Mouse (Mus musculus): Measurements from ENCODE around the gene Pex11g. TPM values are rescaled to one million over a fixed set of nuclear protein-coding genes. Genes with fewer than 3 reads are reported as not detected.

Pex11g gene
- 1 to 10 TPM; 4.4 to 5.5 TPM for total RNA-seq (2021)

GRCm38 (mm10) chr8:3467006-3467885 is at the start of gene Pex11g:
Gene Pex11g, minus strand, starts transcription at chr8:3467680.
- intact Hi-C loops (cut with DNase I) = loop anchor here (1.0 kb wide), 1 partner anchor 49 kb away; no protein-coding TSS in a partner anchor
- DNase-seq = peak; percentile 98 to 99

DNA sequence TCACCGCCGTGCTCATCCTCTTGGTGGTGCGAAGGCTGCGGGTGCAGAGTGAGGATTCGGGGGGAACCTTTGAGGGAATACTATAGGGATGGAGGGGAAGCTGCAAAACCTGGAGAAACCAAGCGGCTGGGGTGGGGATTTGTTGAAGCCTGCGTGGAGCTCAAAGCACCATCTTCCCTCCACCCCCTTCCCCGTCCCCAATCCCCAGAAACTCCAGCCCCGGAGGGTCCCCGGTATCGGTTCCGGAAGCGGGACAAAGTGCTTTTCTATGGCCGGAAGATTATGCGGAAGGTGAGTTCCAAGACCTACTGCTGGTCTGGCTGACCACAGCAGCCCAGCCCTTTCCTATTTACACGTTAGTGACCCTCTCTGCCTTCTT is 49.6 kb upstream of the Pex11g start:
- peak in 1 of 2 experiments; percentile 30 for DNase-seq
- intact Hi-C loops (cut with DNase I) = loop anchor here (10.0 kb wide), 1 partner anchor 1098 kb away; the partner anchor contains the start of gene Zfp958

DNA sequence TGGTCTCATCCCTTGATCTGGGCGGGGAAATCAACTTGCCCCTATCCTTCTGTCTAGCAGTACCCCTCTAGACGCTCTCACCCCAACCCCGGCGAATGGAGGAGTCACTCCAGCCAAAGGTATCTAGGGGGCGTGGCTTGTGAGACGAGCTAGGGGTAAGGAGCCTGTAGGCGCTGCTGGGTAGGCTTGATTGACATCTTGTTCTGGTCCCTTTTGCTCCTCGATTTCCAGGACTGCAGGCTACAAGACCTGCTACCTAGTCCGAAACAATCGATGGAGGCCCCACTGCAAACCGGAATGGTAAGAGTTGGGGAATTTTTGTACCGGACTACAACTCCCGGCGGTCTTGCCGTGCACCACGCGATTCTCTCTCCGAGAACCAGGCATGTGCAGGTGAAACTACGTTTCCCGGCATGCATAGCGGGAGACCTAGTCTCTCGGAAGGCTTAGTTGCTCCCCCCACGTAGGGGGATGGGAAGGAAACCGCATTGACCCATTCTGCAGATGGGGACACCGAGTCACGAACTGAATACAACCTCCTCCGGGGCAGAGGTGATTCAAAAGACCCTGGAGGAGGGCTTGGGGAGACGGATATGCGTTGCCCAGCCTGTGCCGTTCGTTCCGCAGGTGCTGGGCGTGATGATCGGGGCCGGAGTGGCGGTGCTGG is 49.1 kb upstream of the Pex11g start:
- intact Hi-C loops (cut with DNase I) = loop anchor here (1.0 to 10.0 kb wide), 4 partner anchors 15 to 1098 kb away; partner anchors contain the start of genes Pet100, Pex11g, Xab2 and Zfp958
- peak; percentile 95 to 96 for DNase-seq

DNA sequence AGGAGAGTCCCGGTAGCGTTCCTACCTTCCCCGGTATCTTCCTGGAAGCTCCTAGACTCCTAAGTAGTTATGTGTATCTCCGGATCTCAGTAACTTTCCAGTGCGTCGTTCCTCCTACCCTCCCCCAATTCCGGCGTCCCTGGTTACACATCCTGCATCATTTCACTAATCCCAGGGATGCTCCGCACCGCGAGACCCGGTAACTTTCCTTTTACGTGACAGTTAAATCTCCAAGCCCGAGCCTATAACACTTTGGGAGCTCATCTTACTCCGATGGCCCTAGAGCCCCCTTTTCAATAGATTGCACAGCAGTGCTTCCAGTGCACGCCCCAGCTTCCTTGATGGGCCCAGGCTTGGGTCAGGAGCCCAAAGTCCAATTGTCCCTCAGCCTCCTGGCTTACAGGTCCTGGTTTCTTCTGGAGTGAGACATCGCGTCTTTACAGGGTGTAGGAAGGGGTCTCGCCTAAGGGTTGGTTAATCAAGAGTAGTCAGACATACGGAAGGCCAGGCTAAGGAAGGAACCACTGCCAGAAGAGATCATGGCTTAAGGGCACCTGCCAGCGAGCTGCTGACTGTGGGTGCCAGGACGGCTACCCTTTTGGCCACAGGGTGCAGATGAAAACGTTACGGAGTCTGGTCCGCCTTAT is 48.4 kb upstream of the Pex11g start:
- intact Hi-C loops (cut with DNase I) = loop anchor here (1.0 to 10.0 kb wide), 4 partner anchors 15 to 1099 kb away; partner anchors contain the start of genes Pet100, Pex11g, Xab2 and Zfp958
- peak; percentile 46 to 72 for DNase-seq

- DNase-seq = peak; percentile 92
- intact Hi-C loops (cut with DNase I) = loop anchor here (10.0 kb wide), 1 partner anchor 1100 kb away; the partner anchor contains the start of gene Zfp958
These were observed 47.8 kb upstream of the Pex11g start, which contains the start of gene Pnpla6 for GRCm38 (mm10) chr8:3515260-3515671. Gene Pnpla6, plus strand, starts transcription at chr8:3515384.

DNA sequence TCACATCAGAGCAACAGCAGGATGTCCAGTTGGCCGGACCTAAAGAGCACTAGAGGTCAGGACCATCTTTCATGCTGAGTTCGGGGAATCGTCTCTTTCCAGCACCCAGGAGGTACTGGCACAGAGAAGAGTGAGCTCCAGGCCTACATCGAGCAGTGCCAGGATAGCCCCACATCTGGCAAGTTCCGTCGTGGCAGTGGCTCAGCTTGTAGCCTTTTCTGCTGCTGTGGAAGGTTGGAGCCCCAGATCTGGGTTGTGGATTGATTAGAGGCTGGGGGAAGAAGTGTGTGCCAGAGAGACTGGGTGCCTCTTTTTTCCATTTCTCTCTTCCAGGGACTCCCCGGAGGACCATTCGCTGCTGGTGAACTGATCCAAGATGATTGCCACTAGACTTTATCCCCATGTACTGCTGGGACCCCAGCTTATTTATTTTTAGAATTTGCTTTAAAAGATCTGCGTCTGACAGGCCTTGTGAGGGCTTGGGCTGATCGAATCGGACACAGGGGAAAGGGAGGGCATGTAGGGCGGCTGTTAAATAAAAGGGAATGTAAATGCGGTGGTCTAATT is 47.3 kb upstream of the Pex11g start:
- intact Hi-C loops (cut with DNase I) = loop anchor here (10.0 kb wide), 1 partner anchor 1100 kb away; the partner anchor contains the start of gene Zfp958
- no peak for DNase-seq

DNA sequence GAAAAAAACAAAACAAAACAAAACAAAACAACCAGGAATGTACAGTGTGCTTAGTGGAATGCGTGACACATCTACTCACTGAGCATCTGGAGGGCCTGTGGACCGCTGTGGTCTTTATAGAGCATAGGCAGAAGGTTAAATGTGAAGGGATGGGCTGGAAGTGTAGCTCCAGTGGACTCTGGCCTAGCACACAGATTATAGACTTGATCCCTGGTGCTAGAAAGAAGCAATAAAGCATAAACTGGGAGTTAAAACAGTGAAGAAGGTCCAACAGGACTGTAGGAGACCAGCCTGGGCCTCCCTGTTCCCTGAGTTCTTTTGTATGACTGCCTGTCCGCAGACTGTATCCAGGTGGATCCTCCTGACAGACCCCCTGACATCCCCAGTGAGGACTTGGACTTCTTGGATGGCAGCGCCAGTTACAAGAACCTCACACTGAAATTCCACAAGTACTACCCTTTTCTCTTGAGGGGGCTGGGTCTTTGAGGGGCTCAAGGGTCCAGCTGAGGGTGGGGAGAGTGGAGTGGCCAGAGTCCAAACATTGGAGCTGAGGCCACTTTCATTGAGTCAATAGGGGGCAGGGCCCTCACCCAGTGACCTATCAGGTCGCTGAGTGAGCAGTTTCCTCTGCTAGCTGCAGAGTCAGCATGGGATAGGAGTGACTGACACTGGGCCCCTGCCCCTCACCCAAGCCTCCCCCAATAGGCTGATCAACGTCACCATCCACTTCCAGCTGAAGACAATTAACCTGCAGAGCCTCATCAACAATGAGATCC is 40.7 kb upstream of the Pex11g start:
- intact Hi-C loops (cut with DNase I) = loop anchor here (10.0 kb wide), 1 partner anchor 657 kb away; the partner anchor contains the start of gene Evi5l
- DNase-seq = no peak

DNA sequence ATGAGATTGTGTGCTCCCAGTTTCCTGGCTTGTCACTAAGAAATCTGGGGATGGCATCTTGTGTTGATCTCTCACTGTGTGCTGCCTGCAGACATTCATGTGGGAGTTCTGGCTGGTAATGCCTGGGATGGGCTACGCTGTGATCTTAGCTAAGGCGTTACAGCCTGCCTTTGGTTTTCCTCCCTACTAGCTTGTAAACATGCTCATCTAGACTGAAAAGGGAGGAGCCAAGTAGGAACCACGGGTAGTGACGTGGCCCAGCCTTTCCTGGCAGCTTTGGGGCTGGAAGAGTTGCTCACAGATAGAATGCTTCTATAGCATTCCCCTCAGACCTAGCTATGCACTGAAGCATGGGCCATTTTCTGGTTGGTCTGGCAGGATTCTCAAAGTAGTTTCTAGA is 34.7 kb upstream of the Pex11g start:
- intact Hi-C loops (cut with DNase I) = loop anchor here (10.0 kb wide), 1 partner anchor 663 kb away; the partner anchor contains the start of gene Evi5l
- DNase-seq = no peak

DNA sequence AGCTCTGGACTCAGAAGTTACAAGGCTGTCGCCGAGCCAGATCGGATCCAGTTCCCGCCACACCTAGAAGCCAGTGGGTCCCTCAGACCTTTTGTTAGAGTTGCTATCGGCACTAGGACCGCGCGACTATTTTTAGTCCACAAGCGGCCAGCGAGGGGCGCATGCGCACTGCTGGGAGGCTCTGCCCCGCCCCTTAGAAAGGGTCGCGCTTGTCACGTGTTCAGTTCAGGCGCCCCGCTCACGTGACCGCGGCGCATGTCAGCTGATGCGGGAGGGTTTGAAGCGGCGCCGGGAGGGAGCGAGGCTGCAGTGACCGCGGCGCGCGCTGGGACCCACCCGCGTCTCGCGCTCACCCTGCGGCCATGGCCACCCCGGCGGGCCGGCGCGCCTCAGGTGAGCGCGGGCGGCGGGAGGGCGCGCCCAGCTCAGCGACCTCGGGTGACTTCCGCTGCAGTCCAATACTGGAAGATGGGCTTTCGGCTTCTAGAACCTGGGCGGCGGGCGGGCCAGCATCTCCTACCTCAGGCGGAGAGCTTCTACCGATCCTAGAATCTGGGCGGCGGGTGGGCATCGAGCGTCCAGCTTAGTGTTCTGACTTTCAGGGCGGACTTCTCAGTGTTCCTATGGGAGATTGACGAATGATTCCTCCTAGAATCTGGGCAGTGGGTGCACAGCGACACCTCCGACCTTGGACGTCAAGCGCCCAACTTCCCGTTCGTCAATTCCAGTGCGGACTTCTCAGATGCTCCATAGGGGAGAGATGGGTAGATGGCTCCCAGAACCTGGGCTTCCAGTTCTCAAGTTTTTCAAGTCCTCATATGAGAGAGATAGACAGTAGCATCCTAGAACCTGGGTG is 33.0 kb upstream of the Pex11g start, which contains the start of gene Mcoln1:
Gene Mcoln1 (plus strand): TSS at position 223 of the 856 bp plus-strand sequence.
- intact Hi-C loops (cut with DNase I) = loop anchor here (1.0 to 10.0 kb wide), 2 partner anchors 16 to 664 kb away; partner anchors contain the start of gene Evi5l
- DNase-seq = peak; percentile 98 to 99

- no peak for DNase-seq
- intact Hi-C loops (cut with DNase I) = loop anchor here (10.0 kb wide), 1 partner anchor 665 kb away; the partner anchor contains the start of gene Evi5l
These were observed 32.3 kb upstream of the Pex11g start for GRCm38 (mm10) chr8:3499751-3500150.

- intact Hi-C loops (cut with DNase I) = no loop called here
- DNase-seq = no peak
These were observed 31.1 kb upstream of the Pex11g start for GRCm38 (mm10) chr8:3498583-3498982.

GRCm38 (mm10) chr8:3496428-3496748 is 28.9 kb upstream of the Pex11g start:
- intact Hi-C loops (cut with DNase I) = no loop called here
- DNase-seq = no peak

DNA sequence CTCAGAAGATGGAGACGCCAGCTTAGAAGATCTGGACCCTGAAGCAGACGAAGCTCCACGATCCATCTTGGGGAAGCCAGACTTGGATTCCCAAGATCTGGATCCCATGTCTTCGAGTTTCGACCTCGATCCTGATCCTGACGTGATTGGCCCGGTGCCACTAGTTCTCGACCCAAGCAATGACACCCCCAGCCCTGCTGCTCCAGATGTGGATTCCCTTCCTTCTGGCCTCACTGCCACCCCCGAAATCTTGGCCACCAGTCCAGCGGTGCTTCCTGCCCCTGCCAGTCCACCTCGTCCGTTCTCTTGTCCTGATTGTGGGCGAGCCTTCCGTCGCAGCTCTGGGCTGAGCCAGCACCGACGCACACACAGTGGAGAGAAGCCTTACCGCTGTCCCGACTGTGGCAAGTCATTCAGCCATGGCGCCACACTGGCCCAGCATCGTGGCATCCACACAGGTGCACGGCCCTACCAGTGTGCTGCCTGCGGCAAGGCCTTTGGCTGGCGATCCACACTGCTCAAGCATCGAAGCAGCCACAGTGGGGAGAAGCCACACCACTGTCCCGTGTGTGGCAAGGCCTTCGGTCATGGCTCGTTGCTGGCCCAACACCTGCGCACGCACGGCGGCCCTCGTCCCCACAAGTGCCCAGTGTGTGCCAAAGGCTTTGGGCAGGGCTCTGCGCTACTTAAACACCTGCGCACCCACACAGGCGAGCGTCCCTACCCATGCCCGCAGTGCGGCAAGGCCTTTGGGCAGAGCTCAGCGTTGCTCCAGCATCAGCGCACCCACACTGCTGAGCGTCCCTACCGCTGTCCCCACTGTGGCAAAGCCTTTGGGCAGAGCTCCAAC is 28.3 kb upstream of the Pex11g start:
- intact Hi-C loops (cut with DNase I) = no loop called here
- DNase-seq = no peak

DNA sequence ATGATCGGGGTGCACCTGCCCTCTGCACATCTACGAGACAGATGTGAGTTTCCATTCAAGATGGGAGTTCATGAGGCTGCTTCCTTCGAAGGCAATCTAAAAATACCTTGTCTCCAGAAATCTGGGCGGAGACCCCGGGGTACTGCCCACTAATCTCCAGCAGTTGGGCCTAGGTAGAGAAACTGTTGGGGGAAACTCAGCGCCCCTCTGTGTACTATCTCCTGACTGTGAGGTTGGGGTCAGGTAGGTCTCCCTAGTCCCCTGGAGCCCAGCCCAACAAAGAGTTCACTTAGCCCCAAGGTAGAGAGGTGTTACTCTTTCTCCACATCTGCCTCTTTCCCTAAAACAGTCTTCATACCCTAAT is 26.3 kb upstream of the Pex11g start:
- intact Hi-C loops (cut with DNase I) = loop anchor here (2.0 kb wide), 1 partner anchor 25 kb away; no protein-coding TSS in a partner anchor
- no peak for DNase-seq

DNA sequence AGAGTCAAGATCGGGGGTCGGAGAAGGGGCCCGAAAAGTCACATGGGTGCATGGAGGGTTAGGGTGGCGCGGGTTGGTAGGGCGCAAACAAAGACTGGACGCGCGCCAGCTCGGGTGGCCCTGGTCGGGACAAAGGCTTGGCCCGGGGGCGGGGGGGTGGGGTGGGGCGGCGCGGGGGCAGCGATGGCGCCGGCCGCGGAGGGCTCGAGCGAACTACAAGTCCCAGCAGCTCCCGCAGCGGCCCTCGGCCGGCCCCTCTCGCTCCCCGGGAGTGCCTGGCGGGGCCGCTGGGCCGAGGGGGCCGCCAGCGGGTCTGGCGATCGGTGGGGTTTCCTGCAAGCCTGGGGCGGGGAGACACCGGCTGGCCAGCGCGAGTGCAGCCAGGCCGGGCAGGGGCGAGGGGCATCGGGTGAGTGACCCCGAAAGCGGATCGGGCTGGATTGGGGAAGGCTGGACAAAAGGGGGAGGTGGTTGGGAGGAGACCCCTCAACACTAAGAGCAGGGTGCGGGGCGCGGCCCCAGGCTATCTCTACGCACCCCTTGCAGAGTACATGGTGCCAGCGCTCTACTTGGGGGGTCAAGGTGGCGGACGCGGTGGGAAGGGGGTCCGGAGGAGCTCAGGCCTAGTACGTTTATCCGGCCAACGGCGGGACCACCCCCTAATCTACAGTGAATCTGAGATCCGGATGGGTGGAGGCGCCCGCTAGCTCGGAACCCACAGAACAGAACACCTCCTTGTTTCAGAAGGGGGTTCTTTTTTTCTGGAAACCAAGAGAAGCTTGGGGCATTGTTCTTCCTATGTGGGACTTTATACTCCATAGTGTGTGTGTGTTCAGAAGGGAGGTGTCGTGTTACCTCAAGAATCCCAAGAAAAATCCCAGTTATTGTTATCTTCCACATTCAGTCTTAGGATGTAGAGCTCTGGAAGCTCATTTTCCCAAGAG is 25.7 kb upstream of the Pex11g start, which contains the start of gene Zfp358:
Gene Zfp358 (plus strand): TSS at position 238 of the 944 bp plus-strand sequence.
- DNase-seq = peak; percentile 81 to 82
- intact Hi-C loops (cut with DNase I) = loop anchor here (2.0 kb wide), 1 partner anchor 24 kb away; no protein-coding TSS in a partner anchor

GRCm38 (mm10) chr8:3485192-3485591 is 17.7 kb upstream of the Pex11g start:
- intact Hi-C loops (cut with DNase I) = no loop called here
- no peak for DNase-seq

All from heart, postnatal 10 days (tissue).